Mouse (Mus musculus) embryonic facial prominence, embryonic 11.5 days (tissue): ENCODE data around the gene Rassf5. TPM values are rescaled to one million over a fixed set of nuclear protein-coding genes. Genes with fewer than 3 reads are reported as not detected.

Source experiments
- ATAC-seq: fragments of 200-750 bp; cut with Nextera tagmentation; replicated peaks from 2 replicates; pipeline ENCODE4 v1.8.0; 2017; ENCODE audit warnings: low read depth; ENCODE audit not compliant: insufficient number of reproducible peaks, low FRiP score, low TSS enrichment
- DNase-seq: peaks from one replicate; pipeline ENCODE4 v3.0.0-alpha.2; 2015; ENCODE audit warnings: low spot score
- H3K27ac ChIP-seq: fragments of 300-500 bp; sonication (generic); replicated peaks from 2 replicates; pipeline ENCODE4 v1.5.1; 2014; ENCODE audit warnings: mild to moderate bottlenecking, low read depth, low read length, control low read depth
- H3K27me3 ChIP-seq: fragments of 300-500 bp; sonication (generic); 2 replicates; pipeline ENCODE4 v1.6.1; 2014; ENCODE audit warnings: mild to moderate bottlenecking, low read length, moderate library complexity, mixed read lengths; ENCODE audit not compliant: control insufficient read depth, insufficient read depth
- H3K36me3 ChIP-seq: fragments of 300-500 bp; sonication (generic); replicated peaks from 2 replicates; pipeline ENCODE4 v1.6.1; 2014; ENCODE audit warnings: low read depth, mild to moderate bottlenecking, low read length, moderate library complexity, mixed read lengths; ENCODE audit not compliant: control insufficient read depth, insufficient read depth
- H3K4me1 ChIP-seq: fragments of 300-500 bp; sonication (generic); 2 replicates; pipeline ENCODE4 v1.6.1; 2014; ENCODE audit warnings: low read length, mixed read lengths; ENCODE audit not compliant: control insufficient read depth, insufficient read depth
- H3K4me2 ChIP-seq: fragments of 300-500 bp; sonication (generic); 2 replicates; pipeline ENCODE4 v1.6.1; 2014; ENCODE audit warnings: low read depth, mild to moderate bottlenecking, control low read depth, low read length, moderate library complexity
- H3K4me3 ChIP-seq: fragments of 300-500 bp; sonication (generic); 2 replicates; pipeline ENCODE4 v1.5.1; 2014; ENCODE audit warnings: low read depth, low read length, control low read depth
- H3K9ac ChIP-seq: fragments of 300-500 bp; sonication (generic); replicated peaks from 2 replicates; pipeline ENCODE4 v1.6.1; 2014; ENCODE audit warnings: mild to moderate bottlenecking, control low read depth, low read length
- H3K9me3 ChIP-seq: fragments of 300-500 bp; sonication (generic); replicated peaks from 2 replicates; pipeline ENCODE4 v1.6.1; 2016; ENCODE audit warnings: mild to moderate bottlenecking, low read length, inconsistent platforms, mixed read lengths; ENCODE audit not compliant: control insufficient read depth
- WGBS: fragments of 180-500 bp; shearing (Covaris S2); extraction: QIAGEN DNeasy Blood & Tissue Kit; methylation state at CpG from one replicate; pipeline ENCODE4 v1.1.7; 2014; 5-methylcytosine and 5-hydroxymethylcytosine counted together
- polyA plus RNA-seq: library from polyadenylated mRNA; unstranded; fragments of >200 nt; fragmentation: Nextera tagmentation; extraction: Ambion mirVana; gene quantifications from 2 replicates; pipeline ENCODE4 v1.2.1, GENCODE M21; 2014

Gene Rassf5
- polyA plus RNA-seq, 1 experiment from 2014 or later, result 1.1 TPM

GRCm38 (mm10) chr1:131137111-131137510 lies 107.9 kb downstream of the Rassf5 start:
- no peak for ATAC-seq
- no peak overlapping the region for H3K27ac ChIP-seq
- peak; percentile 24 for DNase-seq
- peak overlapping the region; percentile 30 for H3K4me2 ChIP-seq
- H3K4me1 ChIP-seq, result no peaks in the 10 kb centered on the region
- H3K27me3 ChIP-seq, result no peaks in the 10 kb centered on the region
- 16% methylated on average over 5 of the region's 5 CpGs for WGBS
- no peaks in the 10 kb centered on the region for H3K9me3 ChIP-seq
- peak overlapping the region; percentile 36 for H3K9ac ChIP-seq
- peak overlapping the region; percentile 19; the same call in 1 of the 2 replicates for H3K4me3 ChIP-seq
- no peaks in the 10 kb centered on the region for H3K36me3 ChIP-seq

- H3K27me3 ChIP-seq, result no peaks in the 10 kb centered on the region
- H3K4me3 ChIP-seq, result no peak overlapping the region
- DNase-seq (no peak), ATAC-seq (no peak)
- H3K9ac ChIP-seq, result no peak overlapping the region
- H3K27ac ChIP-seq, result no peak overlapping the region
- no peaks in the 10 kb centered on the region for H3K36me3 ChIP-seq
- no peaks in the 10 kb centered on the region for H3K4me1 ChIP-seq
- 82% methylated on average over 10 of the region's 10 CpGs for WGBS
- H3K9me3 ChIP-seq, result no peaks in the 10 kb centered on the region
- H3K4me2 ChIP-seq, result no peak overlapping the region; the same call in 1 of the 2 replicates
Observed at GRCm38 (mm10) chr1:131135960-131136629, 109.0 kb downstream of the Rassf5 start.

- Histone ChIP-seq H3K9me3 (no peaks in the 10 kb centered on the region), H3K27me3 (no peaks in the 10 kb centered on the region), H3K4me3 (no peak overlapping the region), H3K4me2 (no peak overlapping the region), H3K9ac (no peak overlapping the region), H3K4me1 (no peaks in the 10 kb centered on the region), H3K36me3 (no peaks in the 10 kb centered on the region), H3K27ac (no peak overlapping the region)
- 82% methylated on average over 8 of the region's 8 CpGs for WGBS
- DNase-seq (no peak), ATAC-seq (no peak)
Observed at GRCm38 (mm10) chr1:131134942-131135522, 110.0 kb downstream of the Rassf5 start.

- no peak overlapping the region for H3K4me3 ChIP-seq
- H3K27ac ChIP-seq, result no peak overlapping the region
- no peaks in the 10 kb centered on the region for H3K9me3 ChIP-seq
- 65% methylated on average over 6 of the region's 6 CpGs for WGBS
- DNase-seq (no peak), ATAC-seq (no peak)
- no peaks in the 10 kb centered on the region for H3K27me3 ChIP-seq
- H3K36me3 ChIP-seq, result no peaks in the 10 kb centered on the region
- no peak overlapping the region for H3K9ac ChIP-seq
- no peak overlapping the region for H3K4me2 ChIP-seq
- no peaks in the 10 kb centered on the region for H3K4me1 ChIP-seq
Observed at GRCm38 (mm10) chr1:131134231-131134630, 110.8 kb downstream of the Rassf5 start.

Other genes starting within 250 kb of the Rassf5 start
- not detected in 2 replicates for gene Il10, start 225.4 kb downstream of the Rassf5 start, polyA plus RNA-seq
- gene Mapkapk2, start 147.4 kb downstream of the Rassf5 start, polyA plus RNA-seq, result 44.7 and 45.7 TPM in 2 replicates
- gene Dyrk3, start 106.9 kb downstream of the Rassf5 start, polyA plus RNA-seq, result 6.5 and 7.3 TPM in 2 replicates
- 63.6 and 66.9 TPM in 2 replicates for gene Eif2d, start 92.1 kb downstream of the Rassf5 start, polyA plus RNA-seq
- gene Ikbke, start 34.3 kb upstream of the Rassf5 start, polyA plus RNA-seq, result 0.49 and 1.7 TPM in 2 replicates